Mouse (Mus musculus): ENCODE measurements at regions not wholly inside any gene's neighbourhood (a gene's known extent, or its start where the extent isn't known, plus 50 kb on each side); places are given as distances from the start of the nearest gene placed in this dataset.

GRCm38 (mm10) chr7:37841549-37841948 lies 68.1 kb upstream of the Zfp536 start:
- Histone ChIP-seq H3K4me1 (ENCODE audit: control insufficient read depth, insufficient read depth, low read length) (no peaks in the 10 kb centered on the region), H3K4me3 (replicated peaks; ENCODE audit: insufficient read depth, low read depth, low read length) (no peak overlapping the region), H3K27ac (ENCODE audit: insufficient read depth, low read length) (no peak overlapping the region), H3K27me3 (ENCODE audit: control insufficient read depth, insufficient read depth, low read length) (no peaks in the 10 kb centered on the region)
- TF ChIP-seq POLR2A (IDR thresholded peaks at IDR 0.05; ENCODE audit: borderline replicate concordance, insufficient read depth, low read length): no peak
- no peak for TF ChIP-seq CTCF (IDR thresholded peaks at IDR 0.05; ENCODE audit: borderline replicate concordance, insufficient read depth, low read depth, low read length)
- DNase-seq: no peak
- WGBS: 51% methylated on average over 4 of the region's 4 CpGs

GRCm38 (mm10) chr7:37837883-37838282 lies 64.4 kb upstream of the Zfp536 start:
- no peak overlapping the region for H3K27ac ChIP-seq (ENCODE audit: insufficient read depth, low read length)
- DNase-seq: no peak
- H3K4me3 ChIP-seq (replicated peaks; ENCODE audit: insufficient read depth, low read depth, low read length): no peak overlapping the region

GRCm38 (mm10) chr7:37837372-37837771 lies 63.9 kb upstream of the Zfp536 start:
- TF ChIP-seq CTCF (IDR thresholded peaks at IDR 0.05; ENCODE audit: borderline replicate concordance, insufficient read depth, low read depth, low read length) (no peak), POLR2A (IDR thresholded peaks at IDR 0.05; ENCODE audit: borderline replicate concordance, insufficient read depth, low read length) (no peak)
- DNase-seq: no peak
- 57% methylated on average over 5 of the region's 5 CpGs for WGBS
- no peaks in the 10 kb centered on the region for H3K4me1 ChIP-seq (ENCODE audit: control insufficient read depth, insufficient read depth, low read length)
- no peak overlapping the region for H3K4me3 ChIP-seq (replicated peaks; ENCODE audit: insufficient read depth, low read depth, low read length)
- H3K27me3 ChIP-seq (ENCODE audit: control insufficient read depth, insufficient read depth, low read length): no peaks in the 10 kb centered on the region
- H3K27ac ChIP-seq (ENCODE audit: insufficient read depth, low read length): no peak overlapping the region

More at GRCm38 (mm10) chr7:37837883-37838282, 64.4 kb upstream of the Zfp536 start:
- Histone ChIP-seq H3K4me1 (ENCODE audit: control insufficient read depth, insufficient read depth, low read length) (no peaks in the 10 kb centered on the region), H3K27me3 (ENCODE audit: control insufficient read depth, insufficient read depth, low read length) (no peaks in the 10 kb centered on the region)
- TF ChIP-seq CTCF (IDR thresholded peaks at IDR 0.05; ENCODE audit: borderline replicate concordance, insufficient read depth, low read depth, low read length) (no peak), POLR2A (IDR thresholded peaks at IDR 0.05; ENCODE audit: borderline replicate concordance, insufficient read depth, low read length) (no peak)
- WGBS: 75% methylated on average over 5 of the region's 5 CpGs

- no peak for DNase-seq
- WGBS: 90% methylated on average over 8 of the region's 8 CpGs
- no peaks in the 10 kb centered on the region for H3K4me1 ChIP-seq (ENCODE audit: control insufficient read depth, insufficient read depth, low read length)
- H3K27me3 ChIP-seq (ENCODE audit: control insufficient read depth, insufficient read depth, low read length): no peaks in the 10 kb centered on the region
- no peak overlapping the region for H3K4me3 ChIP-seq (replicated peaks; ENCODE audit: insufficient read depth, low read depth, low read length)
- no peak for TF ChIP-seq POLR2A (IDR thresholded peaks at IDR 0.05; ENCODE audit: borderline replicate concordance, insufficient read depth, low read length)
- TF ChIP-seq CTCF (IDR thresholded peaks at IDR 0.05; ENCODE audit: borderline replicate concordance, insufficient read depth, low read depth, low read length): no peak
- no peak overlapping the region for H3K27ac ChIP-seq (ENCODE audit: insufficient read depth, low read length)
Observed at GRCm38 (mm10) chr7:37833420-37833819, 60.0 kb upstream of the Zfp536 start.

GRCm38 (mm10) chr7:37832322-37832721 lies 58.9 kb upstream of the Zfp536 start:
- no peak overlapping the region for H3K4me3 ChIP-seq (replicated peaks; ENCODE audit: insufficient read depth, low read depth, low read length)
- no peak overlapping the region for H3K27ac ChIP-seq (ENCODE audit: insufficient read depth, low read length)
- 14% methylated on average over 4 of the region's 4 CpGs for WGBS
- H3K27me3 ChIP-seq (ENCODE audit: control insufficient read depth, insufficient read depth, low read length): no peaks in the 10 kb centered on the region
- DNase-seq: peak in 1 of 2 experiments; percentile 5
- H3K4me1 ChIP-seq (ENCODE audit: control insufficient read depth, insufficient read depth, low read length): no peaks in the 10 kb centered on the region
- TF ChIP-seq CTCF (IDR thresholded peaks at IDR 0.05; ENCODE audit: borderline replicate concordance, insufficient read depth, low read depth, low read length) (no peak), POLR2A (IDR thresholded peaks at IDR 0.05; ENCODE audit: borderline replicate concordance, insufficient read depth, low read length) (no peak)

GRCm38 (mm10) chr7:37825766-37826165 lies 52.3 kb upstream of the Zfp536 start:
- Histone ChIP-seq H3K4me3 (replicated peaks; ENCODE audit: insufficient read depth, low read depth, low read length) (no peak overlapping the region), H3K27me3 (ENCODE audit: control insufficient read depth, insufficient read depth, low read length) (no peaks in the 10 kb centered on the region), H3K4me1 (ENCODE audit: control insufficient read depth, insufficient read depth, low read length) (no peaks in the 10 kb centered on the region), H3K27ac (ENCODE audit: insufficient read depth, low read length) (no peak overlapping the region)
- 61% methylated on average over 5 of the region's 5 CpGs for WGBS
- DNase-seq: no peak
- no peak for TF ChIP-seq CTCF (IDR thresholded peaks at IDR 0.05; ENCODE audit: borderline replicate concordance, insufficient read depth, low read depth, low read length)
